Mouse (Mus musculus): ENCODE measurements around the gene Atp9a.

Gene Atp9a

DNA sequence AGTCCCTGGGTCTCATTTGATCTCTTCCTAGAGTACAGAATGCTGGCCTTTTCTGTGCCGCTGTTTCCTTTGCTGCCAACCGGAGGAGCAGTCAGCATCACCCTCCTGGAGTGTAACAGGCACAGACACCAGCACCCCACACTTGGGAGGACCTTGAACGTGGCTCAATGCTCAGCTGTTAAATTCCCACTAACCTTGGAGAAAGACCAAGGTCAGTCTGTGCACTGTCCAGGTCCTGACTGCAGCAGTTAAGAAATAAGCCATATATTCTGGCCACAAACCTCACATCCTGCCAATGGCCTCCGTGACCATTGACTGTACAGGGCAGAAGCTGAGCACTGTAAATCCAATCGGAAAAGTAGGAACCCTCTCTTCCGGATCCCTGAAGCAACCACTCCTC lies 148.5 kb downstream of the Atp9a start:
- DNase-seq, result no peak

DNA sequence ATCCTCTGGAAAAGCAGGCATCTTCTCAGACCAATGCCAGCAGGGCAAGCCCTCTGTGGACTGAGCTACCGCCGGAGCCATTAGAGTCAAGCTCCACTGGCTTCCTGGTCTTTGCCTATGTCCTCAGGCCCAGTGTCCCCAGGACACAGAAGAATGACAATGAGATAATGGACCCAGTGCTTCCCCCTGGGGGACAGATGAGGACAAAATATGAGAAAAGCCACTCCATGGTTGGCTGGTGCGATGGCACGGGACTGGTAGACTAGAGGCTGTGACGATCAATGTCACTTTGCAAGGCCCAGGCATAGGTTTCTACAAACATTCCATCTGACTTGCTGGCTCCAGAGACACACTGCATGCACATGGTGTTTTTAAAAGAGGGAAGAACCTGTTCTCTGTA lies 149.2 kb downstream of the Atp9a start:
- peak in 1 of 2 experiments; percentile 36 for DNase-seq

DNA sequence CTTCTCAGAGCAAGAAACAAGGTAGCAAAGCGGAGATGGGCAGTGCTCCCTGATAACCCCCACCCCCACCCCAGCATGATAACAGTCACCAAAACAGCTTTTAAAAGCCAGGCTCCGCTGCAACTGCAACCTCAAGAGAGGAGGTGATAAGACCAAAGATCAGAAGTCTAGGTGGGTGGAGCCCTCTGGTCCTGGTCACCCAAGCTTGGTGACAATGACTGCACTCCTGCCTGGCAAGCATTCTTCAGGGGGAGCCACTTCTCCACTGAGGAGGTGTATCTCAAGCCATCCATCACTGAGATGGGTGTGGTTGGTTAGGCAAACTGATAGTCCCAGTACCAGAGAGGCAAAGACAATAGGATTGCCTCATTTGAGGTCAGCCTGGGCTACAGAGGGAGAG lies 151.1 kb downstream of the Atp9a start:
- DNase-seq, result no peak

- DNase-seq, result no peak
These were observed 151.7 kb downstream of the Atp9a start for GRCm38 (mm10) chr2:168590556-168590955.

DNA sequence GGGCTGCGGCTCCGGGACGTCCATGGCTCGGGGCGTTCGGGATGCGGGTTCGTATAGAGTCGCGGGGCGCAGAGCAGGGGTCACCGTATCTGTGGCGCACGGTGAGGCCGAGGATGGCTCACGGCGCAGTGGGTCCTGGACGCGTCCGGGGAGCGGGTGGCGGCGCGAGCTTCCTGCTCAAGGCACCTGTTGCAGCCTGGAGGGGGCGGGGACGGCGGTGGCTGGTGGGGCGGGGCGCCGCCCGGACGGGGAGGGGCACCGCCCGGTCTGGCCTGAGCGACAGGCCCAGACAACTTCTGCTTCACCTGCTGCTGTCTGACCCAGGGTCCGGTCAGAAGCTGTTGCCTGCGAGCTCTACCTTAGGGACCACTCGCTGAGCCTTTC lies 152.0 kb downstream of the Atp9a start:
- no peak for DNase-seq

- DNase-seq, result no peak
These were observed 152.6 kb downstream of the Atp9a start for GRCm38 (mm10) chr2:168589368-168590167.

GRCm38 (mm10) chr2:168588591-168589367 lies 153.4 kb downstream of the Atp9a start:
- DNase-seq, result peak in 1 of 2 experiments; percentile 44

GRCm38 (mm10) chr2:168587159-168587558 lies 155.1 kb downstream of the Atp9a start:
- peak in 1 of 2 experiments; percentile 29 for DNase-seq

- DNase-seq, result no peak
These were observed 155.7 kb downstream of the Atp9a start for GRCm38 (mm10) chr2:168586512-168586911.

DNA sequence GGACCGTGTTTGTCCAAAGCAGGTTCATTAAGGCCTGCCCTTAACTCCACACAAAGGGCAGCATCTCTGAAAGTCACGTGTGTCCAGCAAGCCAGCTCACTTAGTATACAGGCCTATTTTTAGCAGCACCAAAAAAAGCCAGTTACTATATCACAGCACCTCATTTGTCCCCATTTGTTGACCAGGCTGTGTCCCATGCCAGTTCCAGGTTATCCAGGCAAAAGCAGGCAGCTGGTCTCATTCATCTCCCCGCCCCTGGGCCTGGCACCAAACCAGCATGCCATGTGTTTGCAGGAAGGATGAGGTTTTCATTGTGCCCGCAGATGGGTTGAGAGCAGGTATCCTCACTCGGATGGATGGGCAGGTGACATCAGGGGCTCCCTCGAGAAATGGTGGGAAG lies 157.4 kb downstream of the Atp9a start:
- peak; percentile 93 to 97 for DNase-seq

Measured in cerebellum, postnatal 14 days (tissue).